Mouse (Mus musculus) urinary bladder, postnatal 4 days (tissue): ENCODE results near the gene Rgl1.
A peak's percentile ranks its signal among the peaks of the same experiment; 100 is the strongest.
"Not testable (repeated sequence)": the region's sequence is repeated elsewhere in the genome, so short reads cannot be mapped to it uniquely, and the experiment has no call there.

Experiments used
- DNase-seq, 2 experiments: peaks; one replicate each; pipeline ENCODE4 v3.0.0; 2021 to 2022; ENCODE audit warnings: low spot score in 2 of 2

Gene Rgl1

DNA sequence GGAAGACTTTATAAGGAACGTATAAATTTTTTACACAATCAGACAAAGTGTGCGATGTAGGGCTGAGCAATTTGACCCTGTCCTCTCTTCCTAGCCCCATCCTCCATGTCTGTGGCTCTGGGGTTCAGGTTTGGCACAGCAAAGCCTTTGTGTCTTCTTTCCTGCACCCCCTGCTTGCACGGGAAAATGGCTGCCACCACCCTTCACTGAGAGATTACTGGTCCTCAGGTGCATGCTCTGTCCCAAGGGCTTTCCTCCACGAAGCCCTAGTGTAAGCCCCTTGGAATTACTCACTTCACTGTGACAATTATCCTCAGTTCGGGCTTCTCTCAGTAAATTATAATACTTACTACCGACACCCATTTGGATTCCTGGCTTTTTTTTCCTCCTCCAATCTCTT is 109.5 kb downstream of the Rgl1 start:
- no peak for DNase-seq

DNA sequence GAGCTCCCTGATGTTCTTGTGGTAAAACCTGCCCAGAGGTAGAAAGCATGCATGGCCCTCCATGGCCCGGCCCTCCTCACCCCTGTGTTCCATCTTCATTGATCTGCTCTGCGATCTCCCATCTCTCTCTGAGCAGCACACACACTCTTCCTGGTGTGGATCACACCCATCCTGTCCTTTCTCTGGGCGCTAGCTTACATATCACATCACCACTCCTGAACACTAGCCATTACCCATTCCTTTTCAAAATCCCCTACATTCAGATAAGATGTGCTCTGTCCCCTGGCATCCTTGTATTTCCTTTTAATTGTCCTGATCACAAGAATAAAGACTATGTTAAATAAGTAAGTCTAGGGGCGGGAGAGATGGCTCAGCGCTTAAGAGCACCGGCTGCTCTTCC is 111.3 kb downstream of the Rgl1 start:
- DNase-seq, result no peak

DNA sequence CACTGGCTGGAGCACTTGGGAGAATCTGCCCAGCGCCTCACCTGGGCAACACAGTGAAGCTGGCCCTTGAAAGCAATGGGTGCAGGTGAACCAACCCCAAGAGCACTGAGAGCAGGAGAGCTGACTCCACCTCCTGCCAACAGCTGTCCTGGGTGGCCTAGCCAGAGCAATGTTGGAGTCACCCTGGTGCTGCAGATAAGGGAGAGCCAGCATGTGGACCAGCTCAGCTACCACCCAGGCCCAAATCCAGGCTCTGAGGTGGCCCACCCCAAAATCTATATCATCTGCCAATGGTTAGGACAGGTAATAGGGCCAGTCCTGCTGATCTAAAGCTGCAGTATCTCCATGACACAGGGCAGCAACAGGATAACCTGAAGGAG is 114.7 kb downstream of the Rgl1 start:
- DNase-seq, result no peak

GRCm38 (mm10) chr1:152650856-152651494 is 115.2 kb downstream of the Rgl1 start:
- no peak for DNase-seq

GRCm38 (mm10) chr1:152648052-152648451 is 118.1 kb downstream of the Rgl1 start:
- no peak for DNase-seq

- DNase-seq, result not testable (repeated sequence)
Observed at GRCm38 (mm10) chr1:152642207-152642606, 123.9 kb downstream of the Rgl1 start.

DNA sequence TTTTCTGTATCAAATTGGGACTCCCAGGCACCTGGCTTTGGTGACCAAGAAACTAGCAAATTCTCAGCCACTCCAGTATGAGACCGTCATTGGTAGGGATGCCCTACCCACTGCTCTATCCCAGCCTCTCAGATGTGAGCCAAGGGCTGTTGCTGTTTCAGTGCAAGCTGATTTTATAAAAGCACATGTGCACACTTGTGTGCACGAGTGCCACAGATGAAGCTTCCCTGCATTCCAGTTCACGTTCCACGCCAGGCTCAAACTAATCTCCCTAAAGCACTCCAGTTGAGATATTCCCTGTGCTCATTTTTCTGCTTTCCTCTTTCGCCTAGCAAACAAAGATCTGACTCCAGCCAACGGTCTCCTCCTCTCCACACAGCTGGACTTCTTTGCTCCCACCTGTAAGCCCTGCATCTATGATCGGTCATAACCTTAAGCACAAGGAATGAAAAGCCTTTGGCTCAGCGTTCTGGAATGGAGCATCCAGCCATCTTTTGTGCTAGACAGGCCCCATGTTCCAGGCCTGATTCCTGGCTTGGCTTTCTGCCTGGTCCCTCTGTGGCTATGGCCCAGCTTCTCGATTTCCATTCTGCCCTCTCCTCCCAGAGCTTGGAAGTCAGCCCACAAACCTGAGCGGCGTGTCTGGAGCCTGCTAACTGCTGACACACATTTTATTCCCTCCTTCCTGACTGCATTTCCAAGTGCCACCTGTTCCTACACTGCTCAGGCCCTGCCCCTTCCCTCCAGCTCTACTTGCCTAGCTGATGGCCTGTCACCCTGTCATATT is 125.8 kb downstream of the Rgl1 start:
- DNase-seq, result peak; percentile 74 to 77

DNA sequence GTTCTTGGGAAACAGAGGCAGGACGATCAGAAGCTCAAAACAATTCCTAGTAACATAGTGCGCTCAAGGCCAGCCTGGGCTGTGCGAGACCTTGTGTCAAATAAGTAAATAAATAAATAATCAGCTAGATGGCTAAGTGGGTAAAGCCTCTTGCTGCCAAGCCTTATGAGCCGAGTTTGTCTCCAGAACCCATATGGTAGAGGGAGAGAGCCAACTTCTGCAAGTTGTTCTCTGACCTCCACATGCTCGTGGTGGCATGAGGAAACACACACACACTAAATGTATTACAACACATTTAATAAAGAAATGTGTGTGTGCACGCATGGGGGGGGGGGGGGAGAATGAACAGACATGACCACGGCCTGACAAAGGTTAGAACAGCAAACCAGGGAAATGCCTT is 126.8 kb downstream of the Rgl1 start:
- no peak for DNase-seq

DNA sequence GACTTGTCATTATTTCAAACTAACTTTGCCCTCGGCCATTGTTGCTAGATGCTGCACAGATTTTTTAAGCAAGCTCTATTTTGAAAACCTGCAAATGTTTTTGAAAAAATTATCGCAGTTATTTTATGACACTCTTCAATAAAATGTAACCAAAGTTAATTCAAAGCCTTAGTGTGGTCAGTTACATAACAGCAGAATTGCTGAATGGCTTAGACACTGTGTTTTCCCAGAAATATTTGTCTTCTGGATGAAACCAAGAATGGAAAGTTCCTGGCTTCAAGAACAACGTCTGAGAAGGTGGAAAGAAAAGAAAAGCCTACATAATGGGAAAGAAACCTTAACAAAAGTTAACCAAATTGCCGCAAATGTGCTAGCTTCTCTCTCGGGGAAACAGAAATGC is 131.5 kb downstream of the Rgl1 start:
- no peak for DNase-seq

GRCm38 (mm10) chr1:152629780-152630179 is 136.4 kb downstream of the Rgl1 start:
- DNase-seq, result no peak

- no peak for DNase-seq
Observed at GRCm38 (mm10) chr1:152625651-152626050, 140.5 kb downstream of the Rgl1 start.

DNA sequence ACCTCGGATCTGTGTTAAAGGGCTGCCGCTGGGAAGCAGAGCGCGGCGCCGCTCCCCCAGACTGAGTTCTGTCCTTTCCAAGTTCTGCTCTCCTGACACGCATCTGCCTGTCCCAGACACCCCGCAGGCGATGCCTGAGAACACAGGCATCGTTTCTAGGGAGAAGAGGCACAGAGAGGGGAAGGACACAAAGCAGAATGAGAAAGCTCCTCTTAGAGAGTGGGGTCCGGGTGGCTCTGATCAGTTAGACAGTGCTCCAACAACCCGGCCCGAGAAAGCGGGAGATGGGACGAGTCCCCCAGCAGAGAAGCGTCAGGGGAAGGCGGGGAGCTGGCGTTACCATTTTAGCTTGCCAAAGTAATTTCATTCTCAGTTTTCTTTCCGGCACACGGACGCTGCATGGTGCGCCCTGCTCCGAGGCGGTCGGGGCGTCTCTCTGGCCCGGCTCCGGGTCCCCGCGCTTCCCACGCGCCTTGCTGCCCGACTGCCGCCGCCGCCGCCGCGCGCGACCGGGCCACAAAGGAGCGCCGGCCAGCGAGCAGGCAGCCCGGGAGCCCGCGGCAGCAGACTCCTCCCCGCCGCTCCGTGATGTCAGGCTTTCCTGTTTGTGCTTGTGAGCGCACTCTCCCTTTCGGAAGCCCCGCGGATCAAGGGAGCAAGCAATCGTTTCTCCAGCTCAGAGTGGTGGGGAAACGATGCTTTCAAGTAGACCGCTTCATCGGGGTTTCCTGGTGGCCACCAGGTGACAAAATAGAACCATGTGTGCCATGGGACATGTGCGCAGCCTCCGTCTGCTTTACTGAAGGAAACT is 141.3 kb downstream of the Rgl1 start:
- DNase-seq, result peak; percentile 70 to 77

DNA sequence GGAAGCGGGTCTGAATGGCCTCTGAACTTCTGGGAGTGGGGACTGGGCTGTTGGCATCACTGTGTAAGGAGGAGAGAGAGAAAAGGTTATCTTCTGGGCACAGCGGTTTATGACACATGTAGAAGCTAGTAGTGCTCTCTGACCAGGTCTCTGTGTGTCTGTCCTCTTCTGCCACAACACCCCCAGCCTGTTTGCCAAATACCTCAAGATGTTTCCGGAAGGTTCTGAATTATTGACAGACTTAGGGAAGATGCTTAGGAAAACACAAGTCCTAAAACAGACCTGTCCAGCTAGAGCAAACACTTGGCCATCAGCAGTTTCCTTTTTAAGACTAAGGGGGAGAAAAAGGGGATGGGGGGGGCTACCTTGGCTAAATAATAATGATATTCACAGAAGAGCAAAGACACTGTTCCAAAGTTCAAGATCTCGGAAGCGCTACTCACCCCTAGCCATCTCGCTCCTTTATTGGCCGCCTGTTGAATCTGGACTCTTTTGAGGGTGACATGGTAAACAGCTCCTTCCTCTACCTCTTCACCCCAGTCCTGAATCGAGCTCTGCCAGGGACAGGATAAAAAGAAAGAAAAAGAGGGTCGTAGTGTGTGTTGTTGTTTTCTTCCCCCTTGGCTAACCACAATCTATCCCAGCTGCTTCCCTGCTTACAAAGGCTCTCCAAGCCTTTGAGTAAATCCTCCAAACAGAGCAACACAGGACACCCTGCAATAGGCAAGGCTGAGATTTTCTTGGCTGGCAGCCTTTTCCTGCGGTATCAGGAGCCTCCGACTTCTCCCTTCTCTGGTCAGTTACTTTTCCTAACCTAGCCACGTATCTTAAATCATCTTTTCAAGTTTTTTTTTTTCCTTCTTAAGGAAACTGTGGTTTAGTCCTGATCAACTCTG is 142.5 kb downstream of the Rgl1 start:
- no peak for DNase-seq

GRCm38 (mm10) chr1:152622765-152623211 is 143.4 kb downstream of the Rgl1 start:
- no peak for DNase-seq

GRCm38 (mm10) chr1:152621624-152622023 is 144.5 kb downstream of the Rgl1 start:
- DNase-seq, result no peak

DNA sequence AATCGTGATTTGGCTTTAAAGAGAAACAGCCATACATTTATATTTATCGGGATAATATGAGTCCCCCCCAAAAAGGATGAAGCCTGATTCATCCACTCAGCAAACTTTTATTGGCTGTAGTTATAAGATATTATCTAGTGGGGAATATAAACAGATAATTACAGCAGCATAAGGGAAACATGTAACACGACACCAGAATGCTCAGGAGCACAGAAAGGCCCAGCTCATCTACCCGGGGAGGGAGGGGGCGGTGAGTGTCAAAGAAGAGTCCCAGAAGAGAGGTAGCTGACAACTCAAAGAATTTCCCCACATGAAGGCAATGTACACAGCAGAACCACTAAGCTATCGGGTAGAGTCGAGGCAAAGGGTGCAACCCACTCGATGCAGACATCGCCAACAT is 146.8 kb downstream of the Rgl1 start:
- no peak for DNase-seq

- no peak for DNase-seq
Observed at GRCm38 (mm10) chr1:152618896-152619295, 147.3 kb downstream of the Rgl1 start.

DNA sequence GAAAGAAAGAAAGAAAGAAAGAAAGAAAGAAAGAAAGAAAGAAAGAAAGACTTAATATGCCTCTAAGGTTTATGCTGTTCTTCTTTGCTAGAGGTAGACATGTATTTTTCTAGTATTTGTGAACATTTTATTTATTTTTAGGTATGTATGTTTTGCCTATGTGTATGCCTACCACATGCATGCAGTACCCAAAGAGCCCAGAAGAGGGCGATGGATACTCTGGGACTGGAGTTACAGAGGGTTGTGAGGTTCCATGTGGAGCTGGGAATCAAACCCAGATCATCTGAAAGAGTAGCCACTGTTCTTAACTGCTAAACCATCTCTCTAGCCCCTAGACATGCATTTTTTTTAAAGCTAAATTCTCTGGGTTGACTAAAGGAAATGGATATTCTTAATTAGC is 147.8 kb downstream of the Rgl1 start:
- DNase-seq, result no peak

DNA sequence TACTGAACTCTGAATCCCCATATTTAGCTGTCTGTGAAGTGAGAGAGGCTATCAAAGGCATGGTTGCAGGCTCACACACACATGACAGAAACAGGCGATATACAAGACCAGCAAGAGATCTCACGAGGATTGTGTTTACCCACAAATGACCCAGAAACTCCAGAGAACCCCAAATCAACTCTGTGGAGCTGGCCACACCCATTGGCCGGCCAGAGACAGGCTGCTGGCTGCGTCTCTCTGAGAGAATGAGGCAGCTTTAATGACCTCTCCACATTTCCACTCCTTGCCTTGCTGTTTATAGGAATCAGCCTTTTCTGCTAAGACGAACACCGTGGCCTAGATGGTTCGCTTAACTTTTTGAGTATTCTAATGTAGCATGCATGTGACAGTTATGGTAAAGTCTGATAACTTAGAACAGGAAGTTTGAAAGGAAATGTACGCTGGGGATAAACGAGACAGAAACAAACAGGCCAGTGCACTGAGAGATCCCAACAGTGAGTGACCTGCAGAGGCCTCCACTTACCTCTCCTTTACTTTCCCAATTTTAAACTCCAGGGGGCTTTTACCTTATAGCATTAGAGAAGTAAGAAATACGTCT is 148.3 kb downstream of the Rgl1 start:
- DNase-seq, result no peak

DNA sequence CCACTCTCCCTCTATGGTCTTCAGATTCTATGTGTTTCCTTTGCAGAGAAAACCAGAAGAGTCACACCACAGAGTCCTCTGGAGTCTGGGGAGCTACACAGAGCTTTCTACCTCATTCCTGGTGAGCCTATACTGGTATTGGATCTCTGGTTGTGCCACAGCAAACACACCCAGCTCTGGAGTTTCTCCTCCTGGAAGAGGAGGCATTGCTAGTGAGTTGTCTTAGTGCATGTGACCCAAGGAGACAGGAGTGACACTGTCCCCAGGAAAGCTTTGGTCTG is 149.4 kb downstream of the Rgl1 start:
- no peak for DNase-seq

DNA sequence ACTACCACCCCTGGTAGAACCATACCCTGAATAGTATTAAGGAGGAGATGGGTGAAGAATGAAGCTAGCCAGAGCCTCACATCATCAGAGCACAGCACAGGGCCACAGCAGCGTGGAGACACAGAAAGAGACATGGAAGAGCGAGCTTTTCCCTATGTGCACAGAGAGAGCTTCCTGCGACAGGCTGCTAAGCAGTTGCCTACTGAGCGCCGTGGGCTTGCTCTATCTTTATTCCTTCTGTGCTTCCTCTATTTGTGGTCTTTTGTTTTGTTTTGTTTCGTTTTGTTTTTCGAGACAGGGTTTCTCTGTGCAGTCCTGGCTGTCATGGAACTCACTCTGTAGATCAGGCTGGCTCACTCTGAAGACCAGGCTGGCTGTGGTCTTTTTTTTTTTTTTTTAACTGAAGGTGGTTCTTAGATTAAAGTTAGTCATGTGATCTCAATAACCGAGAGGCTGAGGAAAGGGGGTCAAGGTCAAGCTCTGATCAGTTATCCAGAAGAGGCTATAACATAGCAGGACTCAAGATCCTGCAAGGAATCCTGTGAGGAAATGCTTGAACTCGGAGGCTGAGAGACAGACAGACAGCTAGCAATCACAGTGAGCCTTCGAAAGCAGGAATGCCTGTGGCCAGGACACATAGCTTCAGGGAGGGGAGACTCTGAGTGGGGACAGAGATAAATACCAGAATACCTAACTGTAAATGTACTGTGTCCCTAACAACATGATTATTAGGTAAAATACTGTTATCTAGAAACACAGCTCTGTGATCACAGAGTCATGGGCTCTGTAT is 150.0 kb downstream of the Rgl1 start:
- no peak for DNase-seq
